Mouse (Mus musculus) CH12.LX (cell line): ENCODE measurements at regions not wholly inside any gene's neighbourhood (a gene's known extent, or its start where the extent isn't known, plus 50 kb on each side); places are given as distances from the start of the nearest gene placed in this dataset.

Experiments used
- CTCF ChIP-seq, 2 experiments: IDR thresholded peaks in 1 of 2; conservative IDR thresholded peaks in 1 of 2; 2 replicates each; pipeline ENCODE4 v1.5.1; 2011 to 2012; ENCODE audit warnings: low read depth in 2 of 2, low read length in 2 of 2, improper control_type of control experiment in 1 of 2, inconsistent platforms in 1 of 2, mild to moderate bottlenecking in 1 of 2, moderate library complexity in 1 of 2
- E2F4 ChIP-seq: IDR thresholded peaks from 2 replicates; pipeline ENCODE4 v1.6.1; 2011; ENCODE audit warnings: low read depth, low read length, improper control_type of control experiment; ENCODE audit not compliant: insufficient replicate concordance
- EP300 ChIP-seq: IDR thresholded peaks from 2 replicates; pipeline ENCODE4 v1.6.1; 2011; ENCODE audit warnings: low read length, improper control_type of control experiment
- ETS1 ChIP-seq: conservative IDR thresholded peaks from 2 replicates; pipeline ENCODE4 v1.6.1; 2012; ENCODE audit warnings: low read depth, mild to moderate bottlenecking, inconsistent platforms, low read length, improper control_type of control experiment, moderate library complexity
- POLR2A ChIP-seq: IDR thresholded peaks from 2 replicates; pipeline ENCODE4 v1.6.1; 2011; ENCODE audit warnings: low read depth, mild to moderate bottlenecking, improper control_type of control experiment, low read length
- TCF12 ChIP-seq: IDR thresholded peaks from 2 replicates; pipeline ENCODE4 v1.6.1; 2014; ENCODE audit warnings: low read depth, mild to moderate bottlenecking, inconsistent platforms, low read length, improper control_type of control experiment
- USF2 ChIP-seq: conservative IDR thresholded peaks from 2 replicates; pipeline ENCODE4 v1.6.1; 2011; ENCODE audit warnings: low read depth, low read length, improper control_type of control experiment
- ZC3H11A ChIP-seq: IDR thresholded peaks from 2 replicates; pipeline ENCODE4 v1.6.1; 2012; ENCODE audit warnings: low read depth, mild to moderate bottlenecking, inconsistent platforms, low read length, improper control_type of control experiment
- ZMIZ1 ChIP-seq: IDR thresholded peaks from 2 replicates; pipeline ENCODE4 v1.6.1; 2012; ENCODE audit warnings: low read depth, mild to moderate bottlenecking, inconsistent platforms, low read length, improper control_type of control experiment

GRCm38 (mm10) chr2:114763276-114763675 is 108.5 kb upstream of the Dph6 start:
- no peak for TF ChIP-seq CTCF (conservative IDR thresholded peaks at IDR 0.05 in 1 of 2, IDR thresholded peaks at IDR 0.05 in 1 of 2; ENCODE audit: low read depth in 2 of 2, low read length in 2 of 2)
- TF ChIP-seq E2F4, result no peak
- no peak for TF ChIP-seq ETS1
- TF ChIP-seq POLR2A, result no peak
- no peak for TF ChIP-seq ZMIZ1
- TF ChIP-seq TCF12, result no peak
- TF ChIP-seq EP300, result no peak
- no peak for TF ChIP-seq ZC3H11A
- TF ChIP-seq USF2, result no peak
